Mouse (Mus musculus): ENCODE measurements around the gene Rxfp4. TPM values are rescaled to one million over a fixed set of nuclear protein-coding genes. Genes with fewer than 3 reads are reported as not detected.

Rxfp4 gene
- polyA plus RNA-seq, 1 experiment from 2014 or later = not detected

Other genes with a start within 250 kb of the Rxfp4 start
- gene Pmf1, start 242.8 kb downstream of the Rxfp4 start, polyA plus RNA-seq (2014; fragmentation: Nextera tagmentation; extraction: Ambion mirVana) = 118 and 124 TPM in 2 replicates
- 24.8 and 27.0 TPM in 2 replicates for gene Slc25a44, start 228.0 kb downstream of the Rxfp4 start, polyA plus RNA-seq (2014; fragmentation: Nextera tagmentation; extraction: Ambion mirVana)
- gene Sema4a, start 192.0 kb downstream of the Rxfp4 start, polyA plus RNA-seq (2014; fragmentation: Nextera tagmentation; extraction: Ambion mirVana) = 5.8 and 6.1 TPM in 2 replicates
- gene Lmna, start 143.2 kb downstream of the Rxfp4 start, polyA plus RNA-seq (2014; fragmentation: Nextera tagmentation; extraction: Ambion mirVana) = 16.1 and 17.4 TPM in 2 replicates
- 42.0 and 43.6 TPM in 2 replicates for gene Mex3a, start 120.7 kb downstream of the Rxfp4 start, polyA plus RNA-seq (2014; fragmentation: Nextera tagmentation; extraction: Ambion mirVana)
- gene Rab25, start 104.8 kb downstream of the Rxfp4 start, polyA plus RNA-seq (2014; fragmentation: Nextera tagmentation; extraction: Ambion mirVana) = 0.70 and 0.78 TPM in 2 replicates
- gene Lamtor2, start 100.1 kb downstream of the Rxfp4 start, polyA plus RNA-seq (2014; fragmentation: Nextera tagmentation; extraction: Ambion mirVana) = 82.1 and 98.4 TPM in 2 replicates
- gene Ubqln4, start 99.4 kb downstream of the Rxfp4 start, polyA plus RNA-seq (2014; fragmentation: Nextera tagmentation; extraction: Ambion mirVana) = 80.2 and 84.0 TPM in 2 replicates
- 185 and 195 TPM in 2 replicates for gene Ssr2, start 77.3 kb downstream of the Rxfp4 start, polyA plus RNA-seq (2014; fragmentation: Nextera tagmentation; extraction: Ambion mirVana)
- 142 and 145 TPM in 2 replicates for gene Arhgef2, start 47.2 kb downstream of the Rxfp4 start, polyA plus RNA-seq (2014; fragmentation: Nextera tagmentation; extraction: Ambion mirVana)
- gene Khdc4, start 32.7 kb upstream of the Rxfp4 start, polyA plus RNA-seq (2014; fragmentation: Nextera tagmentation; extraction: Ambion mirVana) = 111 TPM in 2 replicates
- gene Rit1, start 63.7 kb upstream of the Rxfp4 start, polyA plus RNA-seq (2014; fragmentation: Nextera tagmentation; extraction: Ambion mirVana) = 50.3 and 52.3 TPM in 2 replicates
- 153 and 172 TPM in 2 replicates for gene Syt11, start 122.0 kb upstream of the Rxfp4 start, polyA plus RNA-seq (2014; fragmentation: Nextera tagmentation; extraction: Ambion mirVana)
- 18.3 and 18.7 TPM in 2 replicates for gene Gon4l, start 182.1 kb upstream of the Rxfp4 start, polyA plus RNA-seq (2014; fragmentation: Nextera tagmentation; extraction: Ambion mirVana)